Mouse (Mus musculus): ENCODE data around the gene Hist1h4a. TPM values are rescaled to one million over a fixed set of nuclear protein-coding genes. Genes with fewer than 3 reads are reported as not detected.
A peak's percentile ranks its signal among the peaks of the same experiment; 100 is the strongest.
"Not testable (repeated sequence)": the region's sequence is repeated elsewhere in the genome, so short reads cannot be mapped to it uniquely, and the experiment has no call there.

Hist1h4a gene
- total and polyA plus RNA-seq, 2 experiments from 2014 or later = 0.49 to 794 TPM

DNA sequence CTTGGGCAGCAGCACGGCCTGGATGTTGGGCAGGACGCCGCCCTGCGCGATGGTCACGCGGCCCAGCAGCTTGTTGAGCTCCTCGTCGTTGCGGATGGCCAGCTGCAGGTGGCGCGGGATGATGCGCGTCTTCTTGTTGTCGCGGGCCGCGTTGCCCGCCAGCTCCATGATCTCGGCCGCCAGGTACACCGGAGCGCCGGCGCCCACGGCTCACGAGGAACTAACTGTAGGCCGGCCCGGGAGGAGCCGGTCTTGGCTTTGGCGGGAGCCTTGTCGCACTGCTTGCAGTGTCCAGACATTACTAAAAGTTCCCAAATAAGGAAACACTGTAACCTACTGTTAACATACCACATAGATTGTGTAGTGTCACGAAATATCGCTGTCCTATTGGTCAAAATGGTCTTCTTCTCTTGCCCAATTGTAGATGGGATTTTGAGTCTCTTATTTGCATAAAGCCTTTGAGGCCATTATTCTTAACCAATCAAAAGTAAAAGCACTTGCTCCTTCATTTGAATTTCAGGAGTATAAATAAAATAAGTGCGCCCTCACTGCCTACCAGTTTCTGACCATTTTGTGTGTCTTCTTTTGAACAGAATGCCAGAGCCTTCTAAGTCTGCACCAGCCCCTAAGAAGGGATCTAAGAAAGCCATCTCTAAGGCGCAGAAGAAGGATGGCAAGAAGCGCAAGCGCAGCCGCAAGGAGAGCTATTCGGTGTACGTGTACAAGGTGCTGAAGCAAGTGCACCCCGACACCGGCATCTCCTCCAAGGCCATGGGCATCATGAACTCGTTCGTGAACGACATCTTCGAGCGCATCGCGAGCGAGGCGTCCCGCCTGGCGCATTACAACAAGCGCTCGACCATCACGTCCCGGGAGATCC is 14.6 kb downstream of the Hist1h4a start, which contains the start of gene Hist1h2bb:
Gene Hist1h2bb, plus strand, starts transcription at position 534 of the 880 bp plus-strand sequence.
- ATAC-seq (ENCODE audit: insufficient read depth, low read depth) (peak; percentile 86), DNase-seq (ENCODE audit: low spot score) (peak; percentile 99)
- not testable (repeated sequence) for H3K9me3 ChIP-seq (replicated peaks; ENCODE audit: control insufficient read depth, low read length); H3K27me3 ChIP-seq (ENCODE audit: control insufficient read depth, insufficient read depth, low read length); H3K36me3 ChIP-seq (replicated peaks; ENCODE audit: control insufficient read depth, insufficient read depth, low read length)
- H3K27ac ChIP-seq (ENCODE audit: low read depth) = peak within 1 kb of the TSS; percentile 98
- WGBS = 1% methylated on average over 36 of the region's 58 CpGs
- peak; percentile 52; the same call in 1 of the 2 replicates for TF ChIP-seq EP300 (IDR thresholded peaks at IDR 0.05; ENCODE audit: low read depth)
- H3K9ac ChIP-seq (replicated peaks; ENCODE audit: low read depth, low read length) = peak within 1 kb of the TSS; percentile 55
- peaks cover 11% of the 10 kb centered on the region; the same call in 1 of the 2 replicates for H3K4me1 ChIP-seq (ENCODE audit: control insufficient read depth, insufficient read depth)
- peak within 1 kb of the TSS; percentile 38 for H3K4me3 ChIP-seq (ENCODE audit: low read depth, low read length)
- peak within 1 kb of the TSS; percentile 60 for H3K4me2 ChIP-seq (ENCODE audit: low read depth, low read length)

DNA sequence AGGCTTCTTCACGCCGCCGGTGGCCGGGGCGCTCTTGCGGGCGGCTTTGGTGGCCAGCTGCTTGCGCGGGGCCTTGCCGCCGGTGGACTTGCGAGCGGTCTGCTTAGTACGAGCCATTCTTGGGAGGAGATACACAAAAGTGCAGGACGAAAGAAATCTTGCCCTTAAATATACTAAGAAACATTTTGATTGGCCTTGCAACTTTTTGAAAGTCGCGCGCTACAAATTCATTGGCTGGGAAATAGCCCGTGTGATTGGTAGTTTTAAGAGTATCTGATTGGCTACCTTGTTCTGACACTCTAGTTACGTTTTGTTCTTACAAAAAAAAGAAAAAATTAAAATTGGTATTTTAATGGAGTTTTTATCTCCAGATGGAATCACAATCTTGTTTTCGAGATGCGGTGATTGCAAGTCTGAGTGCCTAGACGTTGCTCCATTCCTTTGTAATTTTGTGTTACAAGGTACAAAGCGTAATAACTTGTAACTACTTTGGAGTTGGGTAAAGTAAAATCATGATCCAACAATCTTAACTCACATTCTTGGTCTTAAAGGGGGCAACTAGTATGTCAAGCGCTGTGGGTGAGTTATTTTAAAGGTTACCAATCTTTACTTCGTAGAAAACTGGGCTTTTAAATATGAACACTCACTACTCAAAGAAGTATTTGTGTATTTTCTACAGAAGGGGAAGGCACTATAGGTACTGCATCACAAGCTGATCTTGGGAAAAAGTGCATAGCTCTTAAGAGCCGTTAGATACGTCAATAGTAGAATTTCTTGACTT is 15.5 kb downstream of the Hist1h4a start, which contains the start of gene Hist1h3c:
Gene Hist1h3c, minus strand, starts transcription at position 222 of the 781 bp plus-strand sequence.
- H3K4me1 ChIP-seq (ENCODE audit: control insufficient read depth, insufficient read depth) = peaks cover 16% of the 10 kb centered on the region; the same call in 1 of the 2 replicates
- no peaks in the 10 kb centered on the region for H3K9me3 ChIP-seq (replicated peaks; ENCODE audit: control insufficient read depth, low read length)
- TF ChIP-seq CTCF (IDR thresholded peaks at IDR 0.05; ENCODE audit: low read depth) (no peak), EP300 (IDR thresholded peaks at IDR 0.05; ENCODE audit: low read depth) (0 out of 2 replicates have a peak, but pooled peaks have one; percentile 6)
- H3K27ac ChIP-seq (ENCODE audit: low read depth) = peak within 1 kb of the TSS; percentile 98
- 2% methylated on average over 24 of the region's 28 CpGs for WGBS
- H3K4me3 ChIP-seq (ENCODE audit: low read depth, low read length) = peak within 1 kb of the TSS; percentile 38
- peak; percentile 60 for ATAC-seq (ENCODE audit: insufficient read depth, low read depth)
- H3K4me2 ChIP-seq (ENCODE audit: low read depth, low read length) = peak within 1 kb of the TSS; percentile 60
- DNase-seq (ENCODE audit: low spot score) = peak; percentile 96
- H3K9ac ChIP-seq (replicated peaks; ENCODE audit: low read depth, low read length) = peak within 1 kb of the TSS; percentile 49
- H3K27me3 ChIP-seq (ENCODE audit: control insufficient read depth, insufficient read depth, low read length) = no peaks in the 10 kb centered on the region
- H3K36me3 ChIP-seq (replicated peaks; ENCODE audit: control insufficient read depth, insufficient read depth, low read length) = no peaks in the 10 kb centered on the region

- no peaks in the 10 kb centered on the region for H3K36me3 ChIP-seq (replicated peaks; ENCODE audit: control insufficient read depth, insufficient read depth, low read length)
- H3K4me2 ChIP-seq (ENCODE audit: low read depth, low read length) = peak overlapping the region; percentile 60
- 3% methylated on average over 18 of the region's 36 CpGs for WGBS
- no peaks in the 10 kb centered on the region for H3K9me3 ChIP-seq (replicated peaks; ENCODE audit: control insufficient read depth, low read length)
- peak overlapping the region; percentile 59 for H3K27ac ChIP-seq (ENCODE audit: low read depth)
- peak overlapping the region; percentile 38 for H3K4me3 ChIP-seq (ENCODE audit: low read depth, low read length)
- no peak for DNase-seq (ENCODE audit: low spot score)
- peaks cover 19% of the 10 kb centered on the region for H3K4me1 ChIP-seq (ENCODE audit: control insufficient read depth, insufficient read depth)
- TF ChIP-seq EP300 (IDR thresholded peaks at IDR 0.05; ENCODE audit: low read depth) = no peak
- no peak for TF ChIP-seq CTCF (IDR thresholded peaks at IDR 0.05; ENCODE audit: low read depth)
- ATAC-seq (ENCODE audit: insufficient read depth, low read depth) = no peak
- no peaks in the 10 kb centered on the region for H3K27me3 ChIP-seq (ENCODE audit: control insufficient read depth, insufficient read depth, low read length)
- H3K9ac ChIP-seq (replicated peaks; ENCODE audit: low read depth, low read length) = peak overlapping the region; percentile 46; the same call in 1 of the 2 replicates
These were observed 16.3 kb downstream of the Hist1h4a start for GRCm38 (mm10) chr13:23744421-23745380.

DNA sequence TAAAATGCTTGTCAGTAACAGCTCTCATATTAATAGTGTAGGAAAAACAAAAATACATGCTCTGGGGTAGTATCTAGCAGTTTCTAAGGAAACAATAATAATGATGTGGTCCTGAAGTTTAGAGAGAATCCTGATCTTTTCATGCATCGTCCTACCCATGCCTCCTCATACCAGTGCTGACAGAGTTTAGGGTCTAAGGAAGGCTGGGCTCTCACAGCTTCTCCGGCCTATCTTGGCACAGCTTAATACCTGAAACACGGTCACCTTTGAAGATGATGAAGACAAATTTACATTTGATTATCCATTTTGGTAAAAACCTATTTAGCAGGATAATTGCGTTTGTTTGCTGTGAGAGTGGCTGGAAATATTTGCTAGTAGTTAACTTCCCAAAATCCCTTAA is 17.1 kb downstream of the Hist1h4a start:
- no peak for ATAC-seq (ENCODE audit: insufficient read depth, low read depth)
- peak overlapping the region; percentile 46; the same call in 1 of the 2 replicates for H3K9ac ChIP-seq (replicated peaks; ENCODE audit: low read depth, low read length)

More for the DNA sequence above, 17.1 kb downstream of the Hist1h4a start:
- no peak overlapping the region for H3K27ac ChIP-seq (ENCODE audit: low read depth)
- H3K4me2 ChIP-seq (ENCODE audit: low read depth, low read length) = peak overlapping the region; percentile 60; the same call in 1 of the 2 replicates
- peaks cover 19% of the 10 kb centered on the region for H3K4me1 ChIP-seq (ENCODE audit: control insufficient read depth, insufficient read depth)
- H3K27me3 ChIP-seq (ENCODE audit: control insufficient read depth, insufficient read depth, low read length) = no peaks in the 10 kb centered on the region
- H3K4me3 ChIP-seq (ENCODE audit: low read depth, low read length) = peak overlapping the region; percentile 38; the same call in 1 of the 2 replicates
- DNase-seq (ENCODE audit: low spot score) = no peak
- no peaks in the 10 kb centered on the region for H3K36me3 ChIP-seq (replicated peaks; ENCODE audit: control insufficient read depth, insufficient read depth, low read length)
- no peak for TF ChIP-seq EP300 (IDR thresholded peaks at IDR 0.05; ENCODE audit: low read depth)
- no peaks in the 10 kb centered on the region for H3K9me3 ChIP-seq (replicated peaks; ENCODE audit: control insufficient read depth, low read length)
- 50% methylated on average over 4 of the region's 4 CpGs for WGBS

Measured in heart, postnatal 0 days (tissue).